Comparison of ENCODE assay signal across 8 mouse cellular contexts in the genomic region with DNA sequence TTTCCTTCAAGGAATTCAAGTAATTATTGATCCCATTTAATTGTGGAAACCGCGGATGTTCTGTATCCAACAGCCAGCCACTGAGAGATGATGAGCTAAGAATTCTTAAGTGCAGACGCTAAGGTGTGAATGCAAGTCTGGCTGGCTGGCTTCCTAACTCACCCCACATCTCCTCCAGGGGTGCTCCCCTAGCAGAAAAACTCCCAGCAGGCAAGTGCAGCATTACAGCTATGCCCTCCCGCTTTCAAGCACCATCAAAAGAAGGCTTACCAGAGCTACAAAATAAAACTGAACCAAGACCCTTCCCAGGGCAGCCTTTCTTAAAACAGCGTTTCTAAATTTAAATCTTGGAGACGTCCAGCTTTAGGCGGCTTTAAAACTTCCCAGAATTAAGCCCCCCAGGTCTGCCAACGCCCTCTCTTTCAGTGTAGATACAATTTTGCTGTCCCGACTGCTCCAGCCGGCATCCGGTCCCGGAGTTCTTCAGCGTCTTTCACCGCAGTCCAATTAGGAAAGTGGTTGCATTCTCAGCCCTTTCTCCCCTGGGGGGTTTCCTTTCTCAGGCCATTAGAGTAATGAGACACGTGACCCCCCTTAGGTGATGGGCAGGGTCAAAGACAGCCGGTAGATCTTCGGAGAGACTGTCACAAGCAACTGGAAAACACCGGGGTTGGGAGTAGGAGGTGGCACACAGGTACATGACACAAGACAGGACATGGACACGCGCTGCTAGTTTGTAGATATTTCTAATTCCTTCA. TPM values are rescaled to one million over a fixed set of nuclear protein-coding genes. Genes with fewer than 3 reads are reported as not detected.
DNase-seq lines count a peak whose midpoint lies in the region; ATAC-seq lines count a peak whose summit lies in the region.

No protein-coding gene starts in this region.

- ATAC-seq in kidney, embryonic 14.5 days (ENCODE audit: low FRiP score, low TSS enrichment): 0 out of 2 replicates have a peak, but pooled peaks have one; percentile 43
- ATAC-seq in hindbrain, embryonic 14.5 days (ENCODE audit: low FRiP score): no peak
- ATAC-seq in midbrain, embryonic 15.5 days (replicated peaks): peak; percentile 45; the same call in 1 of the 2 replicates
- no peak for ATAC-seq in megakaryocyte-erythroid progenitor cell, adult 5-6 weeks (replicated peaks; ENCODE audit: low FRiP score, low TSS enrichment, poor library complexity, severe bottlenecking)

- no peaks in the 10 kb centered on the region for H3K36me3 ChIP-seq in kidney, embryonic 14.5 days (ENCODE audit: control insufficient read depth, insufficient read depth, low read length)
- H3K36me3 ChIP-seq in hindbrain, embryonic 14.5 days (replicated peaks; ENCODE audit: control insufficient read depth, insufficient read depth): no peaks in the 10 kb centered on the region
- no peaks in the 10 kb centered on the region for H3K36me3 ChIP-seq in midbrain, embryonic 15.5 days (replicated peaks)

- peak overlapping the region; percentile 18; the same call in 1 of the 2 replicates for H3K4me3 ChIP-seq in kidney, embryonic 14.5 days (ENCODE audit: low read length)
- peak overlapping the region; percentile 10 for H3K4me3 ChIP-seq in hindbrain, embryonic 14.5 days (replicated peaks; ENCODE audit: low read length)
- peak overlapping the region; percentile 29 for H3K4me3 ChIP-seq in midbrain, embryonic 15.5 days

- 7% methylated on average over 20 of the region's 20 CpGs for WGBS in kidney, embryonic 14.5 days
- 12% methylated on average over 20 of the region's 20 CpGs for WGBS in hindbrain, embryonic 14.5 days
- 10% methylated on average over 20 of the region's 20 CpGs for WGBS in midbrain, embryonic 15.5 days

- no peak for DNase-seq in kidney, postnatal 36 days
- DNase-seq in embryo, embryonic 10.5 days (ENCODE audit: low spot score): peak; percentile 59
- no peak for DNase-seq in hindbrain, embryonic 14.5 days (ENCODE audit: low spot score)
- DNase-seq in cerebellum, adult 11 months: no peak
- DNase-seq in left cerebral cortex, adult 18-20 months (ENCODE audit: low spot score in 2 of 2): no peak

- H3K4me2 ChIP-seq in kidney, embryonic 14.5 days (replicated peaks; ENCODE audit: low read depth, low read length): peak overlapping the region; percentile 35
- H3K4me2 ChIP-seq in hindbrain, embryonic 14.5 days (replicated peaks): peak overlapping the region; percentile 50
- H3K4me2 ChIP-seq in midbrain, embryonic 15.5 days: peak overlapping the region; percentile 52

- no peak overlapping the region for H3K27ac ChIP-seq in kidney, embryonic 14.5 days (ENCODE audit: low read depth, low read length)
- H3K27ac ChIP-seq in hindbrain, embryonic 14.5 days: no peak overlapping the region
- no peak overlapping the region for H3K27ac ChIP-seq in midbrain, embryonic 15.5 days

- H3K27me3 ChIP-seq in kidney, embryonic 14.5 days (ENCODE audit: control insufficient read depth, insufficient read depth, low read length): peaks cover 9% of the 10 kb centered on the region; the same call in 1 of the 2 replicates
- peaks cover 7% of the 10 kb centered on the region for H3K27me3 ChIP-seq in hindbrain, embryonic 14.5 days (ENCODE audit: control insufficient read depth, insufficient read depth, low read length)
- 0 out of 2 replicates have a peak, but pooled peaks cover 9% of the 10 kb centered on the region for H3K27me3 ChIP-seq in midbrain, embryonic 15.5 days (replicated peaks)

- H3K4me1 ChIP-seq in kidney, embryonic 14.5 days (ENCODE audit: control insufficient read depth, insufficient read depth, low read length): no peaks in the 10 kb centered on the region
- peaks cover 11% of the 10 kb centered on the region for H3K4me1 ChIP-seq in hindbrain, embryonic 14.5 days (replicated peaks; ENCODE audit: control insufficient read depth, insufficient read depth, low read length)
- peaks cover 7% of the 10 kb centered on the region for H3K4me1 ChIP-seq in midbrain, embryonic 15.5 days

- H3K9me3 ChIP-seq in kidney, embryonic 14.5 days (ENCODE audit: control insufficient read depth, low read length): no peaks in the 10 kb centered on the region
- no peaks in the 10 kb centered on the region for H3K9me3 ChIP-seq in hindbrain, embryonic 14.5 days (ENCODE audit: control insufficient read depth, low read length)
- H3K9me3 ChIP-seq in midbrain, embryonic 15.5 days: no peaks in the 10 kb centered on the region

- H3K9ac ChIP-seq in kidney, embryonic 14.5 days (ENCODE audit: low read depth, low read length): no peak overlapping the region
- no peak overlapping the region for H3K9ac ChIP-seq in hindbrain, embryonic 14.5 days
- H3K9ac ChIP-seq in midbrain, embryonic 15.5 days: no peak overlapping the region

RNA-seq across cellular contexts. Expression of a gene that starts 22.5 kb away (rescaled TPM):
- polyA plus RNA-seq in kidney, embryonic 14.5 days (2014; fragmentation: Nextera tagmentation; extraction: Ambion mirVana): 0.46 and 0.54 TPM in 2 replicates
- 8.6 and 8.7 TPM in 2 replicates for polyA plus RNA-seq in hindbrain, embryonic 14.5 days (2014; fragmentation: Nextera tagmentation; extraction: Ambion mirVana)
- 5.1 and 5.3 TPM in 2 replicates for polyA plus RNA-seq in midbrain, embryonic 15.5 days (2015; fragmentation: Nextera tagmentation; extraction: Ambion mirVana)
- 10 to 100 TPM; 31.8 to 32.1 TPM for total RNA-seq in left cerebral cortex, adult 18-20 months (2021)
- total RNA-seq in megakaryocyte-erythroid progenitor cell, adult 5-6 weeks (2014; fragmentation: Nextera tagmentation): 31.8 and 38.8 TPM in 2 replicates
- total RNA-seq in megakaryocyte-erythroid progenitor cell, adult 5-6 weeks (2017): 18.1 and 22.1 TPM in 2 replicates

RNA-seq across cellular contexts. Expression of a gene that starts 55.5 kb away (rescaled TPM):
- polyA plus RNA-seq in kidney, embryonic 14.5 days (2014; fragmentation: Nextera tagmentation; extraction: Ambion mirVana): 1.5 and 1.6 TPM in 2 replicates
- 2.6 and 2.7 TPM in 2 replicates for polyA plus RNA-seq in hindbrain, embryonic 14.5 days (2014; fragmentation: Nextera tagmentation; extraction: Ambion mirVana)
- polyA plus RNA-seq in midbrain, embryonic 15.5 days (2015; fragmentation: Nextera tagmentation; extraction: Ambion mirVana): 1.3 and 2.9 TPM in 2 replicates
- total RNA-seq in left cerebral cortex, adult 18-20 months (2021): 1 to 10 TPM; 2.1 to 3.5 TPM
- total RNA-seq in megakaryocyte-erythroid progenitor cell, adult 5-6 weeks (2014; fragmentation: Nextera tagmentation): not detected in 2 replicates
- total RNA-seq in megakaryocyte-erythroid progenitor cell, adult 5-6 weeks (2017): not detected in 2 replicates

Comparison
In these comparisons a context has a peak if more than half of its experiments do, and no peak if none do; other contexts are left out.
1. ATAC-seq: peak in kidney, embryonic 14.5 days (single experiment) and midbrain, embryonic 15.5 days (single experiment); none in hindbrain, embryonic 14.5 days (single experiment) and megakaryocyte-erythroid progenitor cell, adult 5-6 weeks (single experiment).
2. Peak in every context shown above with its lines, with median percentiles within 50 percentile points of each other: H3K4me2 ChIP-seq and H3K4me3 ChIP-seq.